Mouse (Mus musculus) stomach, postnatal 0 days (tissue): ENCODE data around the gene Itfg1.

Experiments
- CTCF ChIP-seq: IDR thresholded peaks from 2 replicates; pipeline ENCODE4 v1.5.1; 2016; ENCODE audit warnings: antibody characterized with exemption, low read depth, mild to moderate bottlenecking, moderate library complexity
- EP300 ChIP-seq: optimal IDR thresholded peaks from 2 replicates; pipeline ENCODE3; 2016; ENCODE audit warnings: antibody characterized with exemption

DNA sequence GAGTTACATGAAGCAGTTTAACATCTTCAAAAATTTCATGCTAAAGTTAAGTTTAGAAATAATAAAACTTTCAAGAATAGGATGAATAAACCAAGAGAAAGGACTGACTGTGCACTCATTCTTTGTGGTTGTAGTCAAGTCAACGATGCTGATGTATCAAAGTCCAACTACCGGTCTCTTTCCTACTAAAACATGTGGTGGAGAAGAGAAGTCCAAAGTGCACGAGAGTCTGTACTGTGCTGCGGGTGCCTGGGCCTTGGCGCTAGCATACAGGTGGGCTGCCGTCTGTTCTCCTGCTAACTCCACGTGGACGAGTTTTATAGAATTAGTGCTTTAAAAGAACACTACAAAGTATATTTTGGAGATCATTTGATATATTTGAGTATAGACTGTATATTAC lies 37.3 kb upstream of the Itfg1 start:
- TF ChIP-seq CTCF (no peak), EP300 (no peak)
